Mouse (Mus musculus) ES-Bruce4 (cell line): ENCODE results near the gene Lrrk2. TPM values are rescaled to one million over a fixed set of nuclear protein-coding genes. Genes with fewer than 3 reads are reported as not detected.

Source experiments
- H3K27ac ChIP-seq: 2 replicates; pipeline ENCODE4 v1.5.1; 2012; ENCODE audit warnings: low read length, inconsistent platforms; ENCODE audit not compliant: insufficient read depth
- H3K27me3 ChIP-seq: 2 replicates; pipeline ENCODE4 v1.6.1; 2012; ENCODE audit warnings: mild to moderate bottlenecking, low read length, inconsistent platforms; ENCODE audit not compliant: control insufficient read depth, poor library complexity, insufficient read depth, severe bottlenecking
- H3K36me3 ChIP-seq: 2 replicates; pipeline ENCODE4 v1.6.1; 2012; ENCODE audit warnings: inconsistent platforms, mild to moderate bottlenecking, low read length, moderate library complexity; ENCODE audit not compliant: control insufficient read depth, poor library complexity, insufficient read depth, severe bottlenecking
- H3K4me1 ChIP-seq: one replicate; pipeline ENCODE4 v1.8.1; 2011; ENCODE audit warnings: low read length; ENCODE audit not compliant: control insufficient read depth, insufficient read depth
- H3K4me3 ChIP-seq: 2 replicates; pipeline ENCODE4 v1.5.1; 2011; ENCODE audit warnings: low read depth, mild to moderate bottlenecking, low read length
- H3K9ac ChIP-seq: 2 replicates; pipeline ENCODE4 v1.6.1; 2012; ENCODE audit warnings: low read depth, mild to moderate bottlenecking, inconsistent platforms; ENCODE audit not compliant: poor library complexity, severe bottlenecking
- H3K9me3 ChIP-seq: replicated peaks from 2 replicates; pipeline ENCODE4 v1.6.1; 2012; ENCODE audit warnings: mild to moderate bottlenecking, low read length, inconsistent platforms; ENCODE audit not compliant: control insufficient read depth, poor library complexity, insufficient read depth, severe bottlenecking
- CTCF ChIP-seq: IDR thresholded peaks from one replicate; pipeline ENCODE4 v1.8.1; 2011; ENCODE audit warnings: low read depth, low read length
- EP300 ChIP-seq: IDR thresholded peaks from 2 replicates; pipeline ENCODE4 v1.6.1; 2011; ENCODE audit warnings: low read depth, low read length; ENCODE audit not compliant: insufficient read depth
- POLR2A ChIP-seq: IDR thresholded peaks from one replicate; pipeline ENCODE4 v1.8.1; 2011; ENCODE audit warnings: low read length; ENCODE audit not compliant: insufficient read depth
- polyA plus RNA-seq: library from polyadenylated mRNA; stranded (reverse); fragments of >200 nt; gene quantifications from 2 replicates; pipeline ENCODE4 v1.2.4, GENCODE M21; 2011; ENCODE audit warnings: low read depth; ENCODE audit not compliant: missing spikeins, insufficient read depth, insufficient read length

The Lrrk2 gene
- polyA plus RNA-seq, 1 experiment: 2.9 TPM

DNA sequence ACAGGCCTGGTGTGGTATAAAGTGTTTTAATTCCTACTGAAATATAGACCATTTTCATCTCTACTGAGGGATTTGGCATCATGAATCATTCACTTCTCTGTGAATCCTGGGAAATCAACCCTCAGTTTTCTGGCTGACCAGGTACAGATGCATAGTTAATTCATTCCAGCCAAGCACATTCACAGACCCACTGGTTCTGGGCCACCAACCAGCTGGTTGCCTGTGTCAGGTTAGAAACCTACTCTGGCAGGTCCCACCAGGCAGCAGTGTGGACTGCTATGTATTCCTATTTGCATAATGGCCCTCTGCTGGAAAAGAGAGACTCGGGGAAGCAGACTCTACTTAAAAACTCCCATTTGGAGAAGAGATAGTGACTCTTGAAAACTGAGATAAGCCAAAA is 27.9 kb downstream of the Lrrk2 start:
- Histone ChIP-seq H3K27me3 (no peaks in the 10 kb centered on the region), H3K9ac (no peak overlapping the region), H3K4me1 (no peaks in the 10 kb centered on the region), H3K4me3 (no peak overlapping the region), H3K9me3 (no peaks in the 10 kb centered on the region), H3K27ac (no peak overlapping the region), H3K36me3 (no peaks in the 10 kb centered on the region)
- no peak for TF ChIP-seq POLR2A
- TF ChIP-seq EP300: no peak
- no peak for TF ChIP-seq CTCF

DNA sequence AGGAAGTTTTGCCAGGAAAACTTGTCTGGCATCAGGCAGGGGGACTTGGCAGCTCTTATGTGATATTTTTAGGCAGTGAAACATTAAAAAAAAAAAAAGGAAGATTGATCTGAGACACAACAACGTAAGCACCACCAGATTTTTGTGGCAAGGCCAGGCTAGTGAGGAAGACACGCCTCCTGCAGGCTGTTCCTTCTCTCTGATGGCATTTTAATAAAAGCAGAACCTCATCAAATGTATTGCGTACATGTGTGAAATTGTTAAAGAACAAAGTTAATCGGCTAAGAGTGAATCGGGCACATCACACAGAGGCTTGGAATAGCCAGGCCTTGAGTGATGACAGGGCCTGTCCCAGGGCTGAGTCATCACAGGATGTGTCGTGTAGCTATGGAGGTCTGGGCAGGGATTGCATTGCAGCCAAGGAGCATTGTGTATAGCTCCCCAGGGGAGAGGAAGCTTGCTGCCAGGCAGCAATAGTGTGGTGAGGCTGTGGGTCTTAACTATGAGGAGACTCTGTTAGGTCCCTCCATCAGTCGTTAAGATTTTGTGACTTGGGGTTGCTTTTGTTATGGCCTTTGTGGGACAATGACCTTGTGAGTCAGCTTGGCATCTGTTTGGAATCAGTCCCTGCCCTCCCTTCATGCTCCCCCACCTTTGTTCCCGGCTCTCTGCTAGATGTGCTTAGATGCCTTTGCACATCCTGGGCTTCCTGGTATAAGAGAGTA is 30.2 kb downstream of the Lrrk2 start:
- Histone ChIP-seq H3K9me3 (no peaks in the 10 kb centered on the region), H3K27me3 (no peaks in the 10 kb centered on the region), H3K9ac (no peak overlapping the region), H3K36me3 (no peaks in the 10 kb centered on the region), H3K4me1 (no peaks in the 10 kb centered on the region), H3K27ac (no peak overlapping the region), H3K4me3 (no peak overlapping the region)
- TF ChIP-seq EP300: no peak
- no peak for TF ChIP-seq POLR2A
- TF ChIP-seq CTCF: no peak

GRCm38 (mm10) chr15:91704091-91704490 is 31.1 kb downstream of the Lrrk2 start:
- no peak overlapping the region for H3K27ac ChIP-seq
- no peaks in the 10 kb centered on the region for H3K9me3 ChIP-seq
- H3K36me3 ChIP-seq: no peaks in the 10 kb centered on the region
- H3K27me3 ChIP-seq: no peaks in the 10 kb centered on the region
- TF ChIP-seq POLR2A: no peak
- TF ChIP-seq EP300: no peak
- TF ChIP-seq CTCF: no peak
- no peaks in the 10 kb centered on the region for H3K4me1 ChIP-seq
- no peak overlapping the region for H3K4me3 ChIP-seq
- H3K9ac ChIP-seq: no peak overlapping the region

DNA sequence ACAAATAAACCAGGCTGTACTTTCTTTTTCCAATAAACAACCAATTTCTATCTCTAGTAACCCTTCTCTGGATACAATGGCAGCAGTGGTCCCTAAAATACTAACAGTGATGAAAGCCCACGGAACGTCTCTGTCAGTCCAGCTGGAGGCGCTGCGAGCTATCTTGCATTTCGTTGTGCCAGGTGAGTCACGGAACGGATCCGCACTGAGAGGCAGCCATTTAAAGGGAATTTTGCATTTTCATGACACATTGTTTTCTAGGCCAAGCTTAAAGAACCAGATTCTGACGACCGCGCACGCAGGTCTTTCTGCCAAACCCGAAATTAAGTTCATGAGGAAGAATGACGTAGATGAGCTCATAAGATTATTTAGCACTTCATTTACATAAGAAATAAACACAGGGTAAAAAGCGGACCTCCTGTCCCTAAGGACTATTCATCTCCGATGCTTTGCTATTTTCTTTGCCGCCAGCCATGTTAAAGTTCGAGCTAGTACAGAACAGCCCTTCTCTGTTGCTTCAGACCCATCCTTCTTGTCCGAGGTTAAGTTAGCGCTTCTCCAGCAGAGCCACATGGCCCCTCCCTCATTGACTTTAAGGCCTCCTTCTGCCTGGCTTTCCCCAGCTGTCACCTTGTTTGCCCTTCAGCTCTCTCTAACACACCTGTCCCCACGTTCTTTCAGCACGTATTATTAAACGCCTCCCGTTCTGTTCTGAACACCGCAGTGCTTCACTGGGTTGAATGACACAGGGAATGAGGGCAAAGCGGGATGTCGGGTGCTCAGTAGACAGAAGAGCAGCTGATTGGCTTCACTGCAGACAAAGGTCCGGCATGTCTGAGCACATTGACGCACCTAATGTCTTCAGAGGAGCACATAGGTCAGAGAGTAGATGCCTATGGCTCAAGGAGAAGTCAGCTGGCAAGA is 36.5 kb downstream of the Lrrk2 start:
- no peak overlapping the region for H3K27ac ChIP-seq
- no peaks in the 10 kb centered on the region for H3K27me3 ChIP-seq
- H3K9me3 ChIP-seq: no peaks in the 10 kb centered on the region
- H3K9ac ChIP-seq: no peak overlapping the region
- no peak for TF ChIP-seq POLR2A
- no peak for TF ChIP-seq EP300
- peak; percentile 45 for TF ChIP-seq CTCF
- no peaks in the 10 kb centered on the region for H3K4me1 ChIP-seq
- no peak overlapping the region for H3K4me3 ChIP-seq
- no peaks in the 10 kb centered on the region for H3K36me3 ChIP-seq

DNA sequence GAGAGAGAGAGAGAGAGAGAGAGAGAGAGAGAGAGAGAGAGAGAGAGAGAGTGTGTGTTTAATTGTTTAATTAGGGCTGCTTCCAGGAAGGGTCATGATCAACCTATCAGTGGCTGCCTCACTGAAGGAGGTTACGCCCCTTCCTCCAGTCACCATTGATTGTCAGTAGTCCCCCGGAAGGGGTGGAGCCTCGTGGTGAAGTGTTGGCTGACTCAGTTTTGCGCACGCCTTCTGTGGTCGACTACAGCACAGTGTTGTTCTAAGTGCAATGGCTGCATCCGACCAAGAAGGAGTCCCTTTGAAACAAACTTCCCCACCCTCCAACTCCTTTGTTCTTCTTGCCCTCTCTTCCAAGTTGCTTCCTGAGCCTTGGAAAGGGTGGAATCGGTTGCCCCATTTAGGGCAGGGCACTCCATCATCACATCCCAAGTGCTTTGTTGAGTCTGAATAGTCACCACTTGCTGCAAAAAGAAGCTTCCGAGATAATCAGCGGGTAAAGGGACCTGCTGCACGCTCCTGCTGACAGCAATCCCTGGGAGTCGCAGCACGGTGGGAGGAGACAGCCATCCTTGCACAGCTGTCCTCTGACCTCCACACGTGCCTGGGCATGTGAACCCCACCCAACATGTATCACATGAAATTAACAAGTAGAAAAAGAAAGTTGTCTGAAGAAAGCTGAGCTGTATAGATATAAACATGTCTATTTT is 62.4 kb downstream of the Lrrk2 start:
- TF ChIP-seq CTCF (no peak), EP300 (no peak), POLR2A (no peak)
- peaks cover 3% of the 10 kb centered on the region for H3K4me1 ChIP-seq
- no peaks in the 10 kb centered on the region for H3K27me3 ChIP-seq
- no peaks in the 10 kb centered on the region for H3K9me3 ChIP-seq
- no peaks in the 10 kb centered on the region for H3K36me3 ChIP-seq
- H3K9ac ChIP-seq: no peak overlapping the region
- no peak overlapping the region for H3K4me3 ChIP-seq
- 0 out of 2 replicates have a peak overlapping the region, but pooled peaks have one; percentile 38 for H3K27ac ChIP-seq
